Mouse (Mus musculus): ENCODE measurements around the gene Fcmr.

Gene Fcmr

GRCm38 (mm10) chr1:130855723-130856122 is 9.7 kb upstream of the Fcmr start:
- ATAC-seq (ENCODE audit: insufficient number of reproducible peaks, low FRiP score, low TSS enrichment) = no peak

DNA sequence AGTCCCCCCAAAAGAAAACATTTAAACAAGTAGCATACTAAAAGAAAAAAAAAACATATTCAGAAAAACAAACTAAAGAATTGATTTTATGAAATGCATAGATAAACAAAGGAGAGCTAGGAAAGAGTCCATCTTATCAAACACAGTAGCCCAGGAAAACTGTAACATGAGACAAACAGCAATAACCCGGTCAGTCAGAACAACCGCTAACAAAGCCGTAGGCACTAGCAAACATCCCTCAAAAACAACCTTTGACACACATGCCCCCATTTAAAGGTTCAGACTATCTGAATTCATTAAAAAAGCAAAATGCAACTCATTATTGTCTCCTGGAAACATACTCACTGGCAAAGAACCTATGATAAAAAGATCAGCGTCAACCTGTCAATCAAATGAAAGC is 8.0 kb upstream of the Fcmr start:
- ATAC-seq (ENCODE audit: insufficient number of reproducible peaks, low FRiP score, low TSS enrichment) = no peak

DNA sequence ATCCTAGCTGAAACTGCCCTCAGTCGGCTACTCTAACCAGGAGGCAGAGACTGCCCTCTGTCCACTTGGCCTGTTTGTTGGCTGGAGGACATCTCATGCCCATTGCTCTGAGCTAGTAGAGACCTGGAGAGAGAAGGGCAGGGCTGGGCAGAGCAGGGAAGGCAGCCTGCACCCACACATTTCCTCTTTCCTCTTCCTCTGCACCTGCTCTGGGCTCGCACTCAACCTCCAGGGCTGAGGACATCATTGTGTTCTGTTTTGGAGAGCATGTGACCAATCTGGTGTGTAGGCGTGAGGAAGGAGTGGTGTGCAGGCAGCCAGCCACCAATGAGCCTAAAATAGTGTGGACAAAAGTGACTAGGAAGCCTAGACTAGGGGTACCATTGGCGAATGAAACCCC is 1.2 kb upstream of the Fcmr start:
- peak; percentile 95 for ATAC-seq (ENCODE audit: insufficient number of reproducible peaks, low FRiP score, low TSS enrichment)

GRCm38 (mm10) chr1:130864741-130865140 is 728 bp upstream of the Fcmr start:
- ATAC-seq (ENCODE audit: insufficient number of reproducible peaks, low FRiP score, low TSS enrichment) = peak; percentile 8; the same call in 1 of the 2 replicates

DNA sequence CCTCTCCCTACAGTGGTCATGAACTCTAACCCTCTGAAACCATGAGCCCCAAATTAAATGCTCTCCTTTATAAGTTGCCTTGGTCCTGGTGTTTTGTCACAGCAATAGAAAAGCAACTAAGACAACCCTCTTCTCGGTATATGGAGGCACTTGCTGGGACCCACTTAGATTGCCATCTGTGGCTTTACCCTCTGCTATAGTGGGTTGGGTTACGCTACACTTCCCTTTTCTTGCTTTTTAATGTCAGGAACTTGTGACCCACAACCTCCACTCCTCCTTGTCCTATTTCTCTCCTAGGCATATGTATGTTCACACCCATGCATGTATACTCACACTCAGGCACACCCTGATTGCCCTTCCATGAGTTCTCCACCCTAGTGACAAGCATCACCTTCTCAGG is 7.4 kb downstream of the Fcmr start:
- no peak for ATAC-seq (ENCODE audit: insufficient number of reproducible peaks, low FRiP score, low TSS enrichment)

DNA sequence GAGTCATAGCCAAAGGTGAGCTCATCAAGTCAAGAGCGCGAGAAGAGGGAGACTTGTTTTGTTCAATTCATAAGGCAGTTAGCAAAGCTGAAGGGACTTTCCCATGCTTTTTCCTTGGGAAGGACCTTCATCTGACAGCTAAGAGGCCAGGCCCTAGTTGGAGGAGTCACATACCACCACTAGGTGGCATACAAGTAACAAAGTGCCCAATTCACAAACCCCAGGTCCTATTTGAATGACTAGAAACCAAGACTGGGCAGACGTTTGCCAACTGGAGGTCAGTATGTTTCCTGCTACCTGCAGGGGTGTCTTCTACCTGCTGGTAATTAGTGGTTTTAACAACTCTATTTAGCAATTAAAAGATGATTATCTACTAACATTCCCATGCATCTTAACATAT is 9.7 kb downstream of the Fcmr start:
- ATAC-seq (ENCODE audit: insufficient number of reproducible peaks, low FRiP score, low TSS enrichment) = peak; percentile 61; the same call in 1 of the 2 replicates

DNA sequence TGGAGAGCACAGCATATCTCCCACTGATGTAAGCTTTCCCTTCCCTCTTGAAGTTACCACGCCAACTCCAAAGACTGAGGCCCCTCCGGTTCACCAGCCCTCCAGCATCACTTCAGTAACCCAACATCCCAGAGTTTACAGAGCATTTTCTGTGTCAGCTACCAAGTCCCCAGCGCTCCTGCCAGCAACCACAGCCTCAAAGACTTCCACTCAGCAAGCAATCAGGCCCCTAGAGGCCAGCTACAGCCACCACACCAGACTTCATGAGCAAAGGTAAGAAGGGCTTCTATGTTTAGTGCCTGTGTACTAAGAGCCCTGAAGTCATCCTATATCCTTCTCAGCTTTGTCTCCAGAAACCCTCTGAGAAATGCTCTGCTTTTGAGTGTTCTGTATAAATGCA is 10.4 kb downstream of the Fcmr start:
- ATAC-seq (ENCODE audit: insufficient number of reproducible peaks, low FRiP score, low TSS enrichment) = no peak

GRCm38 (mm10) chr1:130876931-130877509 is 11.6 kb downstream of the Fcmr start:
- no peak for ATAC-seq (ENCODE audit: insufficient number of reproducible peaks, low FRiP score, low TSS enrichment)

GRCm38 (mm10) chr1:130877889-130878614 is 12.6 kb downstream of the Fcmr start:
- ATAC-seq (ENCODE audit: insufficient number of reproducible peaks, low FRiP score, low TSS enrichment) = peak; percentile 23; the same call in 1 of the 2 replicates

DNA sequence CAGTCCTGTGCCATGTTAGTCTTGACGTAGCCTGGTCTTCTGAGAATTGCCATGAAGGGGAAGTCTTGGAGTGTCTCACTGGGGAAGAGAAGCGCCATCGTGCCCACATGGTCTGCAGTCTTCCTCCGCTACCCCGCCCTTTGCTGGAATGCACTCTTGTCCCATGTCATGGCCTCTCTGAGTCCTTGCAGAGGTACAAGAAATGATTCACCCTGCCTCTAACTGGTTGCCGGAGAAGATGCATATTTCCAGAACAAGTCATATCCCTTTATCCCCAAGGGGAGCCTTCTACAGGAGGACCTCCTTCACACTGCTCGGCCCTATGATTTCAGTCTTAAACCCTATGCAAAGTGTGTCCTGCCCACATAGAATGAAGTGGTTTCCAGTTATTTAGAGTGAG is 14.5 kb downstream of the Fcmr start:
- no peak for ATAC-seq (ENCODE audit: insufficient number of reproducible peaks, low FRiP score, low TSS enrichment)

DNA sequence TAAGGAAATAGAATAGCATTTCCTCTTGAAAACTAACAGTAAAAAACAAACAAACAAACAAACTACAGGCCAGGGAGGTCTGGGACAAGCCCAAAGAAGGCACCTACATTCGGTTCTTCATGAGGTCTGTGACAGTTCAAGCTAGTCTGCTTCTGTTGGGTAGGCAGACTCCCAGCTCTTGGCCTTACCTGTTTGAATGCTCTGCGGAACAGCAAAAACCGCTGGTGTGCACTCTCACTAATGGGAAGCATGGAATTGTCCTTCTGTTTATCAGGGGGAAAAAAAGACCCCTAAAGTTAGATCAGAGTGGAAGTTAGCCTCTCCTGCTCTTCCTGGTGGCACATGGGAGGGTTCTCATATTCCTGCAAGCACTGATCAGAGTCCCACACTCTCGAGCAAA is 17.7 kb downstream of the Fcmr start:
- no peak for ATAC-seq (ENCODE audit: insufficient number of reproducible peaks, low FRiP score, low TSS enrichment)

GRCm38 (mm10) chr1:130887354-130887753 is 21.9 kb downstream of the Fcmr start, which contains the start of gene Il24:
Il24 (minus strand) TSS chr1:130887454.
- ATAC-seq (ENCODE audit: insufficient number of reproducible peaks, low FRiP score, low TSS enrichment) = no peak

DNA sequence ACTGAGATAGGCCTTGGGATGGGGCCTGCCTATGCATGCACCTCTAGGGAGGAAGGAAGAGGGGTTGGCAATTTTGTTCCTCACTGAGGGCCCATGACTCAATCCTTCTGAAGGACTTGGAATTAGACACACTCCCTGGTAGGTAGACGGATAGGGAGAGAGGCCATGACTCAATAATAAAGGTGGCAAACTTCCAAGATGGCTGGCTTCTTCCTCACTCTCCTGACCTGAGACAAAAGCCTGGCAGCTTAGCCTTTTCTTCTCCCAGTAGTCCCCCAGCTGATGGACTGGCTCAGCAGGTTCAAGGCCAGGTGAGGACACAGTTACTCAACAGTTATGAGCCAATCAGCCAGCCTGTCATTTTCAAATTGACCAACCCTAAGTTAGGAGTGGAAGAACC is 27.0 kb downstream of the Fcmr start:
- ATAC-seq (ENCODE audit: insufficient number of reproducible peaks, low FRiP score, low TSS enrichment) = no peak

- ATAC-seq (ENCODE audit: insufficient number of reproducible peaks, low FRiP score, low TSS enrichment) = no peak
These were observed 28.0 kb downstream of the Fcmr start for GRCm38 (mm10) chr1:130893329-130894040.

GRCm38 (mm10) chr1:130894468-130894867 is 29.0 kb downstream of the Fcmr start:
- no peak for ATAC-seq (ENCODE audit: insufficient number of reproducible peaks, low FRiP score, low TSS enrichment)

GRCm38 (mm10) chr1:130902505-130902904 is 37.0 kb downstream of the Fcmr start:
- ATAC-seq (ENCODE audit: insufficient number of reproducible peaks, low FRiP score, low TSS enrichment) = no peak

- ATAC-seq (ENCODE audit: insufficient number of reproducible peaks, low FRiP score, low TSS enrichment) = no peak
These were observed 46.0 kb downstream of the Fcmr start, which contains the start of gene Il20 for GRCm38 (mm10) chr1:130911401-130912010. Il20 (minus strand) TSS chr1:130911451.

DNA sequence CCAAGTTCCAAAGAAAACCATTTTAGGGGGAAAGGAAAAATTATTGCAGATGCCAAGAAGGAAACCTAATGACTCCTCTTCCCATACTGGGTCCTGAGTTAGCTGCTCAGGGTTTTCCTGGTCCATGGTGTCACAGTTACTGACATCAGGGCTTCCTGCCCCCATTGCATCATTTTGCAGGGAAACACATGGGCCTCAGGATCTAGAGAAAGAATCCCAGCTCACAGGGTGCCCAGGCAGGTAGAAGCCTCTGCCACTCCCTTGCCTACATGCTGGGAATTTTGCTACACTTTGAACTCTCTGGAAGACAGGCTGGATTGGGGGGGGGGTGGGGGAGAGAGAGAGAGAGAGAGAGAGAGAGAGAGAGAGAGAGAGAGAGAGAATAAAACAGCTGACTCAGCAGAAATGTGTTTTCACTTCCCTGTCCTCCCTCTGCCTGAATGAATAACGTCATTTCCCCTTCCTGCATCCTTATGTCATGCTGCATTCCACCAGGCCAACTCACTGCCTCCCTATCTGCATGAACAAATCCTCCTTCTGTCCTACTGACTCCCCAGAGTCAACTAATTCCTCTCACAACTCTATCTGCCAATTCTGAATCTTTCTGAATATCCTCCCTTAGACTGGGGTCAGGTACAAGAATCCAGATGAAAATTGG is 53.0 kb downstream of the Fcmr start:
- no peak for ATAC-seq (ENCODE audit: insufficient number of reproducible peaks, low FRiP score, low TSS enrichment)

DNA sequence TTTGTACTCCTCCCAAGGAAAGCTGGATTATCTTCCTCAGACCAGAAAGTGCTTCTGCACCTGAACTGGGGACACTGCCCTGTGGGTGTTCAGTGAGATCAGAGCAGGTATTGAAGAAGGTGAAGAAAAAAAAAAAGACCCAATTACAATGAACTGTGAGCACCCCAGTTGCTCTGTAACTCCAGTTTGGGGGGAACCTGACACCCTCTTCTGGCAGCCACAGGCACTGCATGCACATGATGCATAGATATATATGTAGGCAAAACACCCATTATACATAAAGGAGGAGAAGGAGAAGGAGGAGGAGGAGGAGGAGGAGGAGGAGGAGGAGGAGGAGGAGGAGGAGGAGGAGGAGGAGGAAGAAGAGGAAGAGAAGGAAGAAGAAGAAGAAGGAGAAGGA is 61.0 kb downstream of the Fcmr start:
- no peak for ATAC-seq (ENCODE audit: insufficient number of reproducible peaks, low FRiP score, low TSS enrichment)

All from cerebellum, adult (tissue).